Mouse (Mus musculus): ENCODE measurements at regions not wholly inside any gene's neighbourhood (a gene's known extent, or its start where the extent isn't known, plus 50 kb on each side); places are given as distances from the start of the nearest gene placed in this dataset.

DNA sequence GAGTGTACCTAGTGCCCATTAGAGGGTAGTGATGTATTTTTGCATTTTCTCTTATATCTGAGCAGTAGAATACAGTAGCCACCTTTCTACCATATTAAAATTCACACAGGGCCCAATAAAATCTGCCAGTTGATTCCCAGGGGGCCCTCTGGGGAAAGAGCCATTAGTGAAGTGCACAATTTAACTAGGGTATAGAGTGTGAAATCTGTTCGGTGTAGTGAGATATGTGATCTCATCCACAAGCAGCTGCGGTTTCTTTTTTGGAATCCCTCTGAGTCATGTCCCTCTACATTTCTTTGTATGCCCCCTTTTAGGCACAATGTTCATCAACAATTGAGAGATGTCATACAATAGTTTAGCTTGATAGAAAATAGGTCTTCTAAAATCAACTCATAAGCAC, 847.1 kb downstream of the D3Ertd751e start:
- ATAC-seq (replicated peaks; ENCODE audit: low read depth, poor library complexity, severe bottlenecking) = no peak

DNA sequence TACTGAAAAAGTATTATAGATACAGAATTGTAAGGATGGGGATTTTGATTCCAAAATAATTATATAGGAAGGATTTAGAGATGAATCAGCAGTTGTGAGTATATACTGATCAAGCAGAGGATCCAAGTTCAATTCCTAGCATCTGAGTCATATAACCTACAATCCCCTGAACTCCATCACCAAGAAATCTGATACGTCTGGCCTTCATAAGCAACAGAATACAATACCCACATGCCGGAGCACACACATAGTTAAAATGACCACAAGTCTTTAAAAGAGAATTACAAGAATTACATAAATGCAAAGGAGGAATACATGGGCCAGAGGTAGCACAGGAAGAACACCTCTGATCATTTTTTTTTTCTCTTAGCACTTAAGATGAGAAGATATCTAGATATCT, 847.7 kb downstream of the D3Ertd751e start:
- no peak for ATAC-seq (replicated peaks; ENCODE audit: low read depth, poor library complexity, severe bottlenecking)

DNA sequence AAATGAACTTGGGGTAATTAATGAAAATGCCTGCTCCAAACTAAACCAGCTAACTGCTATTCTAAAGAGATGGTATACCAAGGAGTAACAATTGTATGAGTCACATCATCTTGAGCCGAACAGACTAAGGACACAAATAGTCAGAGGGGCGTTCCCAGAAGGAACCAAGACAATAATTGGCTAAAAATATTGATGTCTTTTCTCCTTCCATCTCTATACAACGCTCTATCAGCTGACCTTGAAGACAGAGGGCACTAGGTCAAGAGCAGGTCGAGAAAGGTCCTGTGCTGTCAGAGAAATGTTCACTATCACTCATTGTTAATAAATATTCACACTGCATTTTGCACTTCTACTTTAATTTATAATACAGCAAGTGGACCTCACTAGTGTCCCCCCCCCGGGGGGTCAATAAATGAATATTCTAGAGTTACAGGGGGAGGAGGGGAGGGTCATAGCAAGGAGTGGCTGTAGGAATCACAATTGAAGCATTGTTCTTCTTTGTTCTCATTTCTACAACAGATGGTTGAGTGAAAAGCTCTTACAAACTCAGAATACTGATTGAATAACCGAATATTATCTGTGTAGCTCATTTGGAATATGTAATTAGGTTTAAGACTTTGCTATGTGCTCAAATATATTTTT, 851.5 kb downstream of the D3Ertd751e start:
- ATAC-seq (replicated peaks; ENCODE audit: low read depth, poor library complexity, severe bottlenecking) = no peak

DNA sequence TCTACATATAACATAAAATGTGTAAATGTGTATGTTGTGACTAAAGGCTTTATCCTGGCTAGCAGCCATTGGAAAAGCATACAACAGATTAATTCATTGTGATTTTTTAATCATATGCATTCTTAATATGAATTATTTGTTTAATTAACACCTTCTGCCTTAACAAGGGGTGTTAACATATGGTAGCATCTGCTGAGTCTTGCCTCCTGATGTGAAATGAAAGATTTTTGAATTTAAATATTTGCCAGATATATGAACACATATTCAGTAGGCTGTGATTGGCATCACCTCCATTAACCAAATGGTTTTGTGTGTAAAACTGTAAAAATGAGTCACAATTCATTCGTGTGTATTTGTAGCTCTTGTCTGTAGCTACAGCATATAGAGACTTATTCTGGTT, 854.3 kb downstream of the D3Ertd751e start:
- no peak for ATAC-seq (replicated peaks; ENCODE audit: low read depth, poor library complexity, severe bottlenecking)
